Mouse (Mus musculus) lung, adult 2 months (tissue): ENCODE results near the gene Snapc1.

ENCODE experiments used
- CTCF ChIP-seq: fragments of 200-500 bp; IDR thresholded peaks from 2 replicates; pipeline ENCODE4 v1.5.1; 2011; ENCODE audit warnings: mild to moderate bottlenecking, low read length, control low read depth; ENCODE audit not compliant: insufficient read depth
- POLR2A ChIP-seq: fragments of 200-500 bp; IDR thresholded peaks from 2 replicates; pipeline ENCODE4 v1.6.1; 2011; ENCODE audit warnings: low read depth, mild to moderate bottlenecking, control low read depth, low read length, borderline replicate concordance; ENCODE audit errors: extremely low read depth

GRCm38 (mm10) chr12:73982533-73982932 lies 18.3 kb downstream of the Snapc1 start:
- TF ChIP-seq POLR2A (no peak), CTCF (no peak)
